Mouse (Mus musculus) CH12.LX (cell line): ENCODE measurements around the gene Ercc6l2. TPM values are rescaled to one million over a fixed set of nuclear protein-coding genes. Genes with fewer than 3 reads are reported as not detected.

Source experiments
- DNase-seq: peaks from one replicate; pipeline ENCODE4 v3.0.0-alpha.2; 2013; ENCODE audit errors: extremely low read depth
- H3K27ac ChIP-seq: 2 replicates; pipeline ENCODE4 v1.5.1; 2012; ENCODE audit warnings: low read depth, mild to moderate bottlenecking, control low read depth, moderate library complexity; ENCODE audit not compliant: insufficient read depth
- H3K27me3 ChIP-seq: replicated peaks from 2 replicates; pipeline ENCODE3; 2012; ENCODE audit warnings: inconsistent platforms
- H3K36me3 ChIP-seq, 2 experiments: replicated peaks in 1 of 2; 2 replicates each; pipeline versions ENCODE3 to v1.6.1; 2012; ENCODE audit warnings: inconsistent platforms in 1 of 2, low read length in 1 of 2, mild to moderate bottlenecking in 1 of 2, mixed read lengths in 1 of 2, moderate library complexity in 1 of 2; ENCODE audit not compliant: control insufficient read depth in 1 of 2, insufficient read depth in 1 of 2
- H3K4me1 ChIP-seq, 2 experiments: 2 replicates each; pipeline ENCODE4 v1.6.1; 2012; ENCODE audit warnings: inconsistent platforms in 1 of 2, moderate library complexity in 1 of 2; ENCODE audit not compliant: insufficient read depth in 2 of 2, control insufficient read depth in 1 of 2
- H3K4me2 ChIP-seq: 2 replicates; pipeline ENCODE4 v1.6.1; 2012; ENCODE audit warnings: low read depth, mild to moderate bottlenecking, control low read depth; ENCODE audit not compliant: poor library complexity, insufficient read depth, severe bottlenecking
- H3K4me3 ChIP-seq, 3 experiments: fragments of 150-350 bp in 1 of 3; sonication (generic) in 1 of 3; replicated peaks in 1 of 3; 2 replicates each; pipeline versions ENCODE3 to v1.5.1; 2011 to 2012; ENCODE audit warnings: low read depth in 2 of 3, low read length in 2 of 3, mild to moderate bottlenecking in 2 of 3, moderate library complexity in 2 of 3, control low read depth in 1 of 3, improper control_type of control experiment in 1 of 3, inconsistent platforms in 1 of 3, mixed read lengths in 1 of 3; ENCODE audit not compliant: poor library complexity in 1 of 3
- H3K79me2 ChIP-seq: replicated peaks from 2 replicates; pipeline ENCODE4 v1.6.1; 2012; ENCODE audit warnings: mild to moderate bottlenecking, moderate library complexity; ENCODE audit not compliant: control insufficient read depth, poor library complexity, insufficient read depth, severe bottlenecking; ENCODE audit errors: extremely low read depth
- H3K9ac ChIP-seq: 2 replicates; pipeline ENCODE4 v1.6.1; 2012; ENCODE audit warnings: low read depth, mild to moderate bottlenecking, control low read depth, moderate library complexity; ENCODE audit not compliant: insufficient read depth
- H3K9me3 ChIP-seq: replicated peaks from 2 replicates; pipeline ENCODE3; 2012; ENCODE audit warnings: low read length, inconsistent platforms, mixed read lengths
- CHD1 ChIP-seq: IDR thresholded peaks from 2 replicates; pipeline ENCODE4 v1.6.1; 2012; ENCODE audit warnings: low read depth, low read length, improper control_type of control experiment, inconsistent platforms
- CTCF ChIP-seq, 2 experiments: IDR thresholded peaks in 1 of 2; conservative IDR thresholded peaks in 1 of 2; 2 replicates each; pipeline ENCODE4 v1.5.1; 2011 to 2012; ENCODE audit warnings: low read depth in 2 of 2, low read length in 2 of 2, improper control_type of control experiment in 1 of 2, inconsistent platforms in 1 of 2, mild to moderate bottlenecking in 1 of 2, moderate library complexity in 1 of 2
- EP300 ChIP-seq: IDR thresholded peaks from 2 replicates; pipeline ENCODE4 v1.6.1; 2011; ENCODE audit warnings: low read length, improper control_type of control experiment
- ETS1 ChIP-seq: conservative IDR thresholded peaks from 2 replicates; pipeline ENCODE4 v1.6.1; 2012; ENCODE audit warnings: low read depth, mild to moderate bottlenecking, inconsistent platforms, low read length, improper control_type of control experiment, moderate library complexity
- KAT2A ChIP-seq: IDR thresholded peaks from 2 replicates; pipeline ENCODE4 v1.6.1; 2012; ENCODE audit warnings: low read length, improper control_type of control experiment, inconsistent platforms; ENCODE audit not compliant: insufficient replicate concordance
- MXI1 ChIP-seq: IDR thresholded peaks from 2 replicates; pipeline ENCODE4 v1.6.1; 2011; ENCODE audit warnings: mild to moderate bottlenecking, low read depth, low read length, improper control_type of control experiment
- MYC ChIP-seq: IDR thresholded peaks from 2 replicates; pipeline ENCODE4 v1.6.1; 2011; ENCODE audit warnings: low read depth, mild to moderate bottlenecking, improper control_type of control experiment, low read length
- NELFE ChIP-seq: IDR thresholded peaks from 2 replicates; pipeline ENCODE4 v1.6.1; 2011; ENCODE audit warnings: low read depth, low read length, improper control_type of control experiment
- PAX5 ChIP-seq: IDR thresholded peaks from 2 replicates; pipeline ENCODE4 v1.6.1; 2012; ENCODE audit warnings: low read length, inconsistent platforms, mixed read lengths
- POLR2AphosphoS2 ChIP-seq: IDR thresholded peaks from 2 replicates; pipeline ENCODE4 v1.6.1; 2011; ENCODE audit warnings: low read depth, low read length, improper control_type of control experiment
- SIN3A ChIP-seq: IDR thresholded peaks from 2 replicates; pipeline ENCODE4 v1.6.1; 2012; ENCODE audit warnings: low read length, improper control_type of control experiment, inconsistent platforms
- SMC3 ChIP-seq: IDR thresholded peaks from 2 replicates; pipeline ENCODE4 v1.6.1; 2011; ENCODE audit warnings: low read depth, low read length, improper control_type of control experiment
- TBP ChIP-seq: conservative IDR thresholded peaks from 2 replicates; pipeline ENCODE4 v1.6.1; 2011; ENCODE audit warnings: low read depth, low read length, improper control_type of control experiment
- TCF12 ChIP-seq: IDR thresholded peaks from 2 replicates; pipeline ENCODE4 v1.6.1; 2014; ENCODE audit warnings: low read depth, mild to moderate bottlenecking, inconsistent platforms, low read length, improper control_type of control experiment
- USF1 ChIP-seq: IDR thresholded peaks from 2 replicates; pipeline ENCODE4 v1.6.1; 2014; ENCODE audit warnings: low read depth, mild to moderate bottlenecking, inconsistent platforms, low read length, improper control_type of control experiment
- ZC3H11A ChIP-seq: IDR thresholded peaks from 2 replicates; pipeline ENCODE4 v1.6.1; 2012; ENCODE audit warnings: low read depth, mild to moderate bottlenecking, inconsistent platforms, low read length, improper control_type of control experiment
- ZMIZ1 ChIP-seq: IDR thresholded peaks from 2 replicates; pipeline ENCODE4 v1.6.1; 2012; ENCODE audit warnings: low read depth, mild to moderate bottlenecking, inconsistent platforms, low read length, improper control_type of control experiment
- dilution Hi-C: fragments of 300-500 bp; cut with MboI; formaldehyde crosslinking; loops from 2 replicates; pipeline ENCODE4 v1.14.3; 2020; ENCODE audit warnings: low sequenced_read_pairs; ENCODE audit not compliant: extremely low pct_unique_long_range_greater_than_20kb, extremely low pct_ligation_motif_present
- in situ Hi-C: fragments of 300-500 bp; cut with MboI; formaldehyde crosslinking; loops from 3 replicates; pipeline ENCODE4 v1.14.3; 2019; ENCODE audit warnings: low sequenced_read_pairs, low pct_ligation_motif_present, low pct_unique_long_range_greater_than_20kb, mixed read lengths
- polyA plus RNA-seq: library from polyadenylated mRNA; unstranded; fragments of >175 nt; gene quantifications from 2 replicates; pipeline ENCODE4 v1.2.1, GENCODE M21; 2012; ENCODE audit warnings: low read depth; ENCODE audit not compliant: insufficient read length
- total RNA-seq, 2 experiments: library from RNA; depleted of rRNA; stranded (reverse); fragments of 300-350 nt in 1 of 2; fragments of >200 nt in 1 of 2; gene quantifications; 2 replicates each; pipeline ENCODE4 v1.2.3; 2012 to 2014

The Ercc6l2 gene
- total and polyA plus RNA-seq, 3 experiments = 44.3 to 97.0 (median 62.5) TPM

DNA sequence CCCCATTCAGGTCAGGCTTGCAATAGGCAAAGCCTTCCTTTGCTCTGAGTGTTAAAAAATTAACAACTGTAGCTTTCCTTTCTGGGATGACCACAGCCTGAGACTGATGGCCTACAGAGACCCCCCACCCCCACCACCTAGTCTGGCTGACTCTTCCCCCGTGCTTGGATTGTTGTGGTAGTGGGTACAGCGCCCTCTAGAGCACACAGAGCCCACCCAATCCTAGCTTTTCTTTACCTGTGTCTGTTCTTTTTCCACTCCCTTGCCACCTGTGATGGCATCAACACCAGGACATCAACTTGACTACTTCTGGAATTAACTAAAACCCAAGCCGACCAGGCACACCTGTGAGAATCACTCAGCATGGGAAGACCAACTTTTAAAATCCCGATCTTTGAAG lies 92.4 kb downstream of the Ercc6l2 start:
- in situ Hi-C loops = no loop called here
- Histone ChIP-seq H3K36me3 (peaks cover 5 to 23% of the 10 kb centered on the region in 2 experiments), H3K79me2 (no peaks in the 10 kb centered on the region), H3K27me3 (no peaks in the 10 kb centered on the region), H3K9ac (no peak overlapping the region), H3K4me2 (no peak overlapping the region), H3K27ac (no peak overlapping the region), H3K4me3 (no peak overlapping the region), H3K4me1 (no peaks in the 10 kb centered on the region), H3K9me3 (no peaks in the 10 kb centered on the region)
- no peak for TF ChIP-seq TBP
- TF ChIP-seq SMC3 = peak; percentile 9
- TF ChIP-seq CTCF (conservative IDR thresholded peaks at IDR 0.05 in 1 of 2, IDR thresholded peaks at IDR 0.05 in 1 of 2; ENCODE audit: low read depth in 2 of 2, low read length in 2 of 2) = peak in 1 of 2 experiments; percentile 42; a peak in 2 of 4 replicates
- no peak for TF ChIP-seq MYC
- no peak for TF ChIP-seq ETS1
- dilution Hi-C loops = no loop called here
- DNase-seq = no peak

DNA sequence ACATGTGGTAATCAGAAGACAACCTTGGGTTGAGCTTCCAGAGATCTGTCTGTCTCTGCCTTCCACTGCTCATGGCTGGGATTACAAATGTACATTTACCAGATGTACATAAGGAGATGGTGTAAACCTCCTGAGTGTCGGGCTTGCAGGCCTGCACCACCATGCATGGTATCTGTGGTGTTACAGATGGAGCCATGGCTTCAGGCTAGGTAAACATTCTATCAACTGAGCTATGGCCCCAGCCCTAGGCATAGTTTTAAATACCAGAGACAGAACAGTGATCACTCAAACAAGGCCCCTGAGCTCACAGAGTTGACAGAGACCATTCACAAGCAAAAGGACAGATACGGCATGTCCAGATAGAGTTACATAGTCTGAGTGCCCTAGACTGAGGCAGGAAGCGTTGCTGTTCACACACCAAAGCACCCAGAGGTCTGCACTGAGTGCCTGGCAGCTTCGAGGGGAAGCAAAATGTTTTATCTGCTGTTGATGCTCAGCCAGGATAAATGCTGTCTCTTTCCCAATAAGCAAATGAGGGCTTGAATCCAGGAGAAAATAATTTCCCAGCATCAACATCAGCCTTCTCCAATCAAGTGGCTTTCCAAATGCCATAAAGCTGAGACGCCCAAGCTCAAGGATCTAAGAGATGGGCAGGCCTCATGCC lies 95.2 kb downstream of the Ercc6l2 start:
- H3K4me3 ChIP-seq = no peak overlapping the region
- no peaks in the 10 kb centered on the region for H3K4me1 ChIP-seq
- no peaks in the 10 kb centered on the region for H3K79me2 ChIP-seq
- H3K9me3 ChIP-seq = no peaks in the 10 kb centered on the region
- no peak overlapping the region for H3K9ac ChIP-seq
- no peak overlapping the region for H3K27ac ChIP-seq
- dilution Hi-C loops = no loop called here
- no peak overlapping the region for H3K4me2 ChIP-seq
- in situ Hi-C loops = no loop called here
- no peaks in the 10 kb centered on the region for H3K27me3 ChIP-seq
- peaks cover 5 to 13% of the 10 kb centered on the region in 2 experiments for H3K36me3 ChIP-seq
- no peak for DNase-seq
- TF ChIP-seq CHD1 (no peak), CTCF (conservative IDR thresholded peaks at IDR 0.05 in 1 of 2, IDR thresholded peaks at IDR 0.05 in 1 of 2; ENCODE audit: low read depth in 2 of 2, low read length in 2 of 2) (no peak), ZC3H11A (no peak), EP300 (no peak), USF1 (no peak), SIN3A (no peak), PAX5 (no peak), NELFE (no peak), ZMIZ1 (no peak), SMC3 (no peak), TCF12 (no peak)

- no peaks in the 10 kb centered on the region for H3K9me3 ChIP-seq
- no peaks in the 10 kb centered on the region for H3K4me1 ChIP-seq
- H3K36me3 ChIP-seq = peaks cover 4 to 9% of the 10 kb centered on the region in 2 experiments
- no peak for DNase-seq
- H3K27ac ChIP-seq = no peak overlapping the region
- H3K4me2 ChIP-seq = no peak overlapping the region
- no peaks in the 10 kb centered on the region for H3K27me3 ChIP-seq
- dilution Hi-C loops (no loop called here), in situ Hi-C loops (no loop called here)
- TF ChIP-seq POLR2AphosphoS2 = no peak
- no peak for TF ChIP-seq EP300
- no peak for TF ChIP-seq KAT2A
- TF ChIP-seq MXI1 = no peak
- TF ChIP-seq TCF12 = no peak
- TF ChIP-seq USF1 = no peak
- H3K9ac ChIP-seq = no peak overlapping the region
- H3K79me2 ChIP-seq = no peaks in the 10 kb centered on the region
- no peak overlapping the region for H3K4me3 ChIP-seq
These were observed 96.6 kb downstream of the Ercc6l2 start for GRCm38 (mm10) chr13:63911617-63912016.
